Mouse (Mus musculus) hindbrain, embryonic 11.5 days (tissue): ENCODE measurements around the gene Mvb12b. TPM values are rescaled to one million over a fixed set of nuclear protein-coding genes. Genes with fewer than 3 reads are reported as not detected.

Experiments used
- ATAC-seq: fragments of 200-750 bp; cut with Nextera tagmentation; 2 replicates; pipeline ENCODE4 v1.8.0; 2017; ENCODE audit warnings: mild to moderate bottlenecking, moderate TSS enrichment, moderate library complexity; ENCODE audit not compliant: low FRiP score
- DNase-seq: peaks from one replicate; pipeline ENCODE4 v3.0.0-alpha.2; 2015; ENCODE audit warnings: low spot score
- H3K27ac ChIP-seq: fragments of 300-500 bp; sonication (generic); 2 replicates; pipeline ENCODE4 v1.5.1; 2014; ENCODE audit warnings: mild to moderate bottlenecking, low read depth, low read length
- H3K27me3 ChIP-seq: fragments of 300-500 bp; sonication (generic); 2 replicates; pipeline ENCODE4 v1.6.1; 2014; ENCODE audit warnings: mild to moderate bottlenecking, low read length, moderate library complexity, mixed read lengths; ENCODE audit not compliant: control insufficient read depth, insufficient read depth
- H3K36me3 ChIP-seq: fragments of 300-500 bp; sonication (generic); 2 replicates; pipeline ENCODE4 v1.6.1; 2014; ENCODE audit warnings: mild to moderate bottlenecking, low read length, moderate library complexity, mixed read lengths; ENCODE audit not compliant: control insufficient read depth, insufficient read depth
- H3K4me1 ChIP-seq: fragments of 300-500 bp; sonication (generic); replicated peaks from 2 replicates; pipeline ENCODE4 v1.6.1; 2014; ENCODE audit warnings: low read length, mixed read lengths; ENCODE audit not compliant: control insufficient read depth, insufficient read depth
- H3K4me2 ChIP-seq: fragments of 300-500 bp; sonication (generic); replicated peaks from 2 replicates; pipeline ENCODE4 v1.6.1; 2014; ENCODE audit warnings: mild to moderate bottlenecking, low read depth, low read length
- H3K4me3 ChIP-seq: fragments of 300-500 bp; sonication (generic); 2 replicates; pipeline ENCODE4 v1.5.1; 2014; ENCODE audit warnings: low read depth, low read length
- H3K9ac ChIP-seq: fragments of 300-500 bp; sonication (generic); 2 replicates; pipeline ENCODE4 v1.6.1; 2014; ENCODE audit warnings: low read depth, low read length
- H3K9me3 ChIP-seq: fragments of 300-500 bp; sonication (generic); 2 replicates; pipeline ENCODE4 v1.6.1; 2016; ENCODE audit warnings: low read length; ENCODE audit not compliant: control insufficient read depth
- WGBS: fragments of 180-500 bp; shearing (Covaris S2); extraction: QIAGEN DNeasy Blood & Tissue Kit; methylation state at CpG from one replicate; pipeline ENCODE4 v1.1.7; 2014; 5-methylcytosine and 5-hydroxymethylcytosine counted together
- polyA plus RNA-seq: library from polyadenylated mRNA; unstranded; fragments of >200 nt; fragmentation: Nextera tagmentation; extraction: Ambion mirVana; gene quantifications from 2 replicates; pipeline ENCODE4 v1.2.1, GENCODE M21; 2014

The Mvb12b gene
- polyA plus RNA-seq, 1 experiment from 2014 or later: 42.4 TPM

DNA sequence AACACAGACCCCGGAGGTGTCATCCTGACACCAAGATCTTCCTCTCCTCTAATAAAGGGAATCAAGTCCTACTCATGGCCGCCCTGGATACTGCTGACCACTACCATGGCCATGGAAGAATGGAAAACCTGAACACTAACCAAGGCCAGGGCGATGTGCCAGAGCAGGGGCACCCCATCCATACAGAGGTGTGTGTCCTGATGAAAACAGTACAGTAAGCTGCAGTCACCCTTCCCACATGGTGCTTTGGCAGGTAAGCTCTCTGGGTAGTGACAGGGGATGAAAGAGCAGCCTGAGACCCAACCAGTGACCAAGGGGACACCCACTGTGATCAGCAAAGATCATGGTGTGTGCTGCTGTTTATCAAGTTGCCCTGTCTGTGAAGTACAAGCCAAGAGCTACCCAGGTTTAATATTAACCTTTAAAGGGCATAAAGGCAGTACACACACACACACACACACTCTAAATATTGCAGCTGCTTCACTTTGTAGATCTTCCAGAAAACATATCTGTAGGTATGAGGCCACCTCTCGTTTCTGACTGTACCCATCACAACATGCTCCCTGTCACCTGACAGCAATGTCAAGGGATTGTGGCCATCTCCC lies 117.1 kb downstream of the Mvb12b start:
- ATAC-seq: no peak

DNA sequence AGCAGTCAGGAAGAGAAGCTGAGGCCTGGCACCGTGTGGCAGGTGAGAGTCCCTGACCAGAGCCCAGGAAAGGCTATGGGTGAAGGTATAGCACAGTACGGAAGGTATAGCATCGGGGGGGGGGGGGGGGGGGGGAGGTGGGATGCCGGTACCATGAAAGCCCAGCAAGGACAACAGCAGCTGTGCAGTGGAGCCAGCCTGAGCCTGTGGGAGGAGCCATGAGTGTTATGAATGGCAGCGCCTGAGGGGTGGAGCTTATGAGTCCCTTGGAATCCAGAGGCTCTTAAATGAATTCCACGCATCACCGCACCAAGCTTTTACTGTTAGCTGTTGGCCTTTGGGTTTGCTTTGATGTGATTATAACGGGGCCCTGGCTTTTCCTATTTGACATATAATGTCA lies 123.3 kb downstream of the Mvb12b start:
- no peak overlapping the region for H3K9ac ChIP-seq
- H3K4me3 ChIP-seq: no peak overlapping the region
- H3K4me2 ChIP-seq: no peak overlapping the region
- no peaks in the 10 kb centered on the region for H3K9me3 ChIP-seq
- peak; percentile 57 for DNase-seq
- H3K36me3 ChIP-seq: no peaks in the 10 kb centered on the region
- H3K27me3 ChIP-seq: no peaks in the 10 kb centered on the region
- ATAC-seq: peak; percentile 47; the same call in 1 of the 2 replicates
- 51% methylated on average over 6 of the region's 8 CpGs for WGBS
- no peak overlapping the region for H3K27ac ChIP-seq
- H3K4me1 ChIP-seq: no peaks in the 10 kb centered on the region; the same call in 1 of the 2 replicates

More for the DNA sequence above, 117.1 kb downstream of the Mvb12b start:
- no peaks in the 10 kb centered on the region for H3K27me3 ChIP-seq
- H3K9me3 ChIP-seq: no peaks in the 10 kb centered on the region
- H3K4me3 ChIP-seq: no peak overlapping the region
- peaks cover 5% of the 10 kb centered on the region; the same call in 1 of the 2 replicates for H3K4me1 ChIP-seq
- no peak overlapping the region for H3K27ac ChIP-seq
- WGBS: 90% methylated on average over 4 of the region's 4 CpGs
- H3K36me3 ChIP-seq: no peaks in the 10 kb centered on the region
- no peak overlapping the region for H3K9ac ChIP-seq
- H3K4me2 ChIP-seq: no peak overlapping the region
- no peak for DNase-seq

DNA sequence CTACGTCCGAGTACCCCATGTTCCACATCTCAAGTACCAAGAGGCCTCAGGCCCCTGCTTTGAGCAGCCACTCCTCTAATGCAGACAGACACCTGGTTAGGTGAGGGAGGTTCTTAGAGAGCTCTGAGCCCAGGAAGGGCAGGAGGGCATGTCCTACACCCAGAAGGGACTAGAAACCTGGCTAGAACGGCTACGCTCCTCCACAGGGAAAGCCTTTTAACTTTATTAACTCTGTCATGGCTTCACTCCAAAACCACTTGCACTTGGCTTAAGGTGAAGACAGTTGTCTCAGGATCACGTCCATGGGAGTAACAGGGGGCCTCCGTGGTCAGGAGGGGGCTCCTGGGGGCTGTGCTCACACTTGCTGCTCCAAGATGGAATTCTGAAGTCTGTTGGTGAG lies 125.5 kb downstream of the Mvb12b start:
- H3K27ac ChIP-seq: no peak overlapping the region
- WGBS: 82% methylated on average over 6 of the region's 6 CpGs

DNA sequence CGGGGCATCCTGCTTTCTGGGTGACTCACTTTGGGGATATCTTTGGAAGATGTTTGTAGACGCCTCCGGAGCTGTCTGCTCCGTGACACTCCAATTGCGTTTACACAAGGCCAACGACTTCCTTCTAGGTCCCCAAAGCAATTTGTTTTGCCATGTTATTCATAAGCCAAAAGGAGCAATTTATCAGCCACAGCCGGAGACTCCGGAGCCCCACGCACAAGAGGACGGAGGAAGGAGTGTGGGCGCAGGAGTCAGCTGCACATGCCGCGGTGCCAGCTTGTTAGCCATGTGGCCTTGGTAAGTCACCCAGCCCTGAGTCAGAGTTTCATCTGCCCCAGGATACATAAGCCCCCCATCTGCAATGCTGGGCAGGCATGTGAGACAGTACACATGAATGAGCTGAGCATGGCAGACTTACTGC lies 127.2 kb downstream of the Mvb12b start:
- ATAC-seq (no peak), DNase-seq (no peak)

More for the DNA sequence above, 125.5 kb downstream of the Mvb12b start:
- no peaks in the 10 kb centered on the region for H3K36me3 ChIP-seq
- H3K27me3 ChIP-seq: no peaks in the 10 kb centered on the region
- H3K4me3 ChIP-seq: no peak overlapping the region
- H3K4me1 ChIP-seq: no peaks in the 10 kb centered on the region; the same call in 1 of the 2 replicates
- H3K9me3 ChIP-seq: no peaks in the 10 kb centered on the region
- H3K4me2 ChIP-seq: no peak overlapping the region
- H3K9ac ChIP-seq: no peak overlapping the region
- no peak for DNase-seq
- no peak for ATAC-seq

DNA sequence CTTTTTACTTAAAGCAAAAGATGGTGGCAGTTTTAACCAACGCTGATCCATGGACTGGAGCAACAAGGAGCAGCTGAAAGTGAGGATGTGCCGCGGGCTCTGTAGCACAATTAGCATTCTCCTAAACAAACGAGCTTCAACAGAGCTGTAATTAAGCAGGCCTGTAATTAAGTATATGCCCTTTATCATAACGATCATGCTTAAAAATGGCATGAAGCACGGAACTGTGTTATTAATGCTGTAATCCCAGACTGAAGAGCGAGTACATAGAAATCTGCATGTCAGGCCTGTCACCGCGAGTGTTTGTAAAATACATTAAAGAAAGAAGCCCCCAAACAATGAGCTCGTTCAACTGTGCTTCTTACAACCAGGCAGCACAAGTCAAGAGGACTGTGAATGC lies 128.3 kb downstream of the Mvb12b start:
- Histone ChIP-seq H3K27me3 (no peaks in the 10 kb centered on the region), H3K9me3 (no peaks in the 10 kb centered on the region), H3K9ac (no peak overlapping the region), H3K4me1 (no peaks in the 10 kb centered on the region; the same call in 1 of the 2 replicates), H3K27ac (no peak overlapping the region), H3K4me2 (no peak overlapping the region), H3K36me3 (no peaks in the 10 kb centered on the region), H3K4me3 (no peak overlapping the region)
- ATAC-seq: no peak
- 65% methylated on average over 10 of the region's 10 CpGs for WGBS
- DNase-seq: no peak

More for the DNA sequence above, 127.2 kb downstream of the Mvb12b start:
- no peaks in the 10 kb centered on the region for H3K36me3 ChIP-seq
- H3K9ac ChIP-seq: no peak overlapping the region
- no peaks in the 10 kb centered on the region for H3K9me3 ChIP-seq
- no peak overlapping the region for H3K4me3 ChIP-seq
- H3K27me3 ChIP-seq: no peaks in the 10 kb centered on the region
- no peaks in the 10 kb centered on the region; the same call in 1 of the 2 replicates for H3K4me1 ChIP-seq
- no peak overlapping the region for H3K27ac ChIP-seq
- H3K4me2 ChIP-seq: no peak overlapping the region
- 81% methylated on average over 13 of the region's 13 CpGs for WGBS

DNA sequence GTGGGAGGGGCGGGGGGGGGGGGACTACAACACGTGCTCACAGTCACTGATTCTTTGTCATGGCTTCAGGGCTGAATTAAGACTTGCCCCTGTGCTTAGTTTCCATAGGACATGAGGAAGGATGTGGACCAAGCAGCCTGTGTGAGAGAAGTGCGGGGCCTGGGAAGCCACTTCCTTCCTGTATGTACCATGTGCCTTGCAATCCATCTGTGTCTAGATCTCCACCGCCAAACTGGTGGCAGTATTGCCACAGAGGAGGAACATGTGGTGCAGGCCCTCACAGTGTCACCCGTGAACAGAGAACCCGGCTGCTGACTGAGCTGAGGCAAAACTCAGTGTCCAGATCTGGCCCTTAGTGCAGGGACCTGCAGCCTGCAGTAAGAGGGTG lies 132.1 kb downstream of the Mvb12b start:
- WGBS: 70% methylated on average over 6 of the region's 6 CpGs
- no peak overlapping the region for H3K27ac ChIP-seq
- ATAC-seq (no peak), DNase-seq (no peak)
- peaks cover 6% of the 10 kb centered on the region; the same call in 1 of the 2 replicates for H3K4me1 ChIP-seq
- H3K27me3 ChIP-seq: no peaks in the 10 kb centered on the region
- no peaks in the 10 kb centered on the region for H3K9me3 ChIP-seq
- H3K9ac ChIP-seq: no peak overlapping the region
- no peaks in the 10 kb centered on the region for H3K36me3 ChIP-seq
- H3K4me2 ChIP-seq: no peak overlapping the region
- no peak overlapping the region for H3K4me3 ChIP-seq

DNA sequence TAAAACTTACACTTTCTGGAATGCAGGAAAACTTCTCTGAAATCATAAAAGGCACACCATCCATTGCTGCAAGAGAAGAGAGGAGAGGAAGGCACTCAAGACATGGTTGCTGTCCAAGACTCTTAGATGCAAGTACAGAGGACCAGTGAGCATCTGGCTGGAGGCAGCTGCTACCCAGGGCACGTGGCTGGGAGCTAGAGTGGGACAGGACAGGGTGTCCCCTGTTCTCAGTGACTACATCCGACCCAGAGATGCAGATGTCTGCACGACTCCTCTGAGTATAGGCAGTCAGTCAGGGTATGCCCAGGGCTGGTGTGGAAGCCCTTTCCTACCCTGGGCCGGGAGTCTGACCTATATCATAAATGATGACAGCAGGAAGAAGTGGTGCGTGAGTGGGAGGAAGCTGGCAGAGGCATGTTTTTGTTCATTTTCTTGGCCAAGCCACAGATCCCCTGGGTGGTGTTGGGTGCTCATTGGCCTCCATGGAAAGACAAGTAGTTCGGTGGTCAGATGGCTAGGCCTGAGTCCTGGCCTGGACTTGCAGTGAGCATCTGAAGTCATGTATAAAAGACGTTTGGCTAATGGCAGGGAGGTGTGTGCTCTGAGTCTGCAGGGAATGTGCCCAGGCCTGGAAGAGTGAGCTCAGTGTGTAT lies 132.6 kb downstream of the Mvb12b start:
- H3K9me3 ChIP-seq: no peaks in the 10 kb centered on the region
- ATAC-seq: no peak
- peaks cover 6% of the 10 kb centered on the region; the same call in 1 of the 2 replicates for H3K4me1 ChIP-seq
- WGBS: 75% methylated on average over 7 of the region's 7 CpGs
- no peak overlapping the region for H3K4me2 ChIP-seq
- H3K27me3 ChIP-seq: no peaks in the 10 kb centered on the region
- H3K9ac ChIP-seq: no peak overlapping the region
- DNase-seq: no peak
- no peak overlapping the region for H3K4me3 ChIP-seq
- H3K36me3 ChIP-seq: no peaks in the 10 kb centered on the region
- H3K27ac ChIP-seq: no peak overlapping the region

DNA sequence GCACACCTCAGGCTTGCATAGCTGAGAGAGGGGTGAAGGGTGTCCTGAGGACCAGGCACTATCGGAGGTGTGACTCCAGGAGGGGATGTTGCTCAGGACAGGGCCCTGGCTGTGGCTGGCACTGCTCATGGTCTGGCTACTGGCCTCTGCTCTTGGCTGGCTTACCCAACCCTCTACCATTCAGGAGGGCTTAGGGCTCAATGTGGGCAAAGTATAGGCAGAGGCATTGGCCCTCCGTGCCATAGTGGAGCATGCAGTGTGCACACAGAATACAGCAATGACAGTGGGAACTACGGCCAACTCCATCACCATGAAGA lies 133.5 kb downstream of the Mvb12b start:
- Histone ChIP-seq H3K9me3 (no peaks in the 10 kb centered on the region), H3K27me3 (no peaks in the 10 kb centered on the region), H3K27ac (0 out of 2 replicates have a peak overlapping the region, but pooled peaks have one; percentile 25), H3K9ac (no peak overlapping the region), H3K4me1 (peaks cover 6% of the 10 kb centered on the region; the same call in 1 of the 2 replicates), H3K36me3 (no peaks in the 10 kb centered on the region; the same call in 1 of the 2 replicates), H3K4me2 (no peak overlapping the region), H3K4me3 (no peak overlapping the region)
- DNase-seq (no peak), ATAC-seq (0 out of 2 replicates have a peak, but pooled peaks have one; percentile 27)
- WGBS: 81% methylated on average over 3 of the region's 3 CpGs
